Mouse (Mus musculus) lung, postnatal 36 days (tissue): ENCODE data around the gene Ssbp3.

Experiments used
- DNase-seq: peaks from one replicate; pipeline ENCODE4 v3.0.0; 2022; ENCODE audit warnings: mixed read lengths

Ssbp3 gene

DNA sequence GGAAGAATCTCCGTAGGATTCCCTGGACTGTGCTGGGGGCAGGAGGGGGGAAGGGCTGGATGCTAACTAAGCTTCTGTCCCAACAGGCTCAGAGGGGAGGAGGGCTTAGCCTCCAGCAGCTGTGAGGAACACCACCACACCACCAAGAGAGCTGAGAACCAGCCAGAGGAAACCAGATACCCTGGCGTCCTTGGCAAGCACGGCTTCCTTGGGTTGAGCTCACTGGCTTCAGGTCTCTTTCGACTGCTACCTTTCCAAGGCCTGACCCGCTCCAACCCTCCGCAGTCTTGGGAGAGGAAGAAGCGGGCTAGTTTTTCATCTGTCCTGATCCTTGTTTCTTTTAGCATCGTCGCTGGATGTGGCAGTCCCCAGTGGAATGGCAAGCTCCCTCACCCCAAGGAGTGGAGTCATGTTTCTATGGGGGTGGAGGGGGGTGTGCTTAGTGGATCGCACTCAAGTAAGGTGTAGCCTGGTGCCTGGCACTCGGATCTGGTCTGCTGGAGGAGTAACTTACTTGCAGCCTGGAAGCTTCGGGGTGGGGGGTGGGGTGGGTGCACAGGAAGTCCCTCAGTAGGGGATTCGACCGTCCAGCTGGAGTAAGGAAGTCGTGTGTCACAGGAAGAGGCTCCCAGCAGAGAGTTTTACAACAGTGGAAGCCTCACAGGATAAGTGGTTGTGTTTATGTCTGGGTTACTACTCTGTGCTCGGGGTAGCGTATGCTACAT lies 2.6 kb upstream of the Ssbp3 start:
- peak; percentile 42 for DNase-seq

- DNase-seq = peak; percentile 86
These were observed 2.1 kb upstream of the Ssbp3 start for GRCm38 (mm10) chr4:106908426-106908809.

- DNase-seq = peak; percentile 75
These were observed 1.4 kb upstream of the Ssbp3 start for GRCm38 (mm10) chr4:106908950-106909751.

- no peak for DNase-seq
These were observed 704 bp upstream of the Ssbp3 start for GRCm38 (mm10) chr4:106909797-106910196.

DNA sequence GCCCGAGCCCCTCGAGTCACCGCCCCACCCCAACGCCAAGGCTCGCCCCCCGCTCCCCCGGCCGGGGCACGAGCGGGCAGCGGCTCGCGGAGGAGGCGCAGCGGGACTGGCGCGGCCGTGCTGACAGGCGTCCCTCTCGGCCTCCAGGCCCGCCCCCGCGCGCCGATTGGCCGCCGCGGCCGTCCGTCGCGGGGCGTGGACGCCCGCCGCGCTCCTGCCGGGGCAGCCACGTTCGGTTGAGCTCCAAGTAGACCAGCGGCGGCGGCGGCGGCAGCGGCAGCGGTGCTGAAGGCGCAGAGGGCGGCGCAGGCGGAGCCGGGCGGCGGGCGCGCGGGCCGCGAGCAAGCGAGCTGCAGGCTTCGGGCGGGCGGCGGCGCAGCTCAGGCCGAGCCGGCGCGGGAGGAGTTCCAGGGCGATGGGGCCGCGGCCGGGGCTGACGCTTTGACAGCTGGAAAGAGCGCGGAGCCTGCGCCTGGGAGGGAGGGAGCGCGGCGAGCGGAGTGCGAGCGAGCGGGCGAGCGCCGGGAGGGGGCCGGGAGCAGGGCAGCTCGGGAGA lies 823 bp downstream of the Ssbp3 start:
- peak; percentile 94 for DNase-seq

DNA sequence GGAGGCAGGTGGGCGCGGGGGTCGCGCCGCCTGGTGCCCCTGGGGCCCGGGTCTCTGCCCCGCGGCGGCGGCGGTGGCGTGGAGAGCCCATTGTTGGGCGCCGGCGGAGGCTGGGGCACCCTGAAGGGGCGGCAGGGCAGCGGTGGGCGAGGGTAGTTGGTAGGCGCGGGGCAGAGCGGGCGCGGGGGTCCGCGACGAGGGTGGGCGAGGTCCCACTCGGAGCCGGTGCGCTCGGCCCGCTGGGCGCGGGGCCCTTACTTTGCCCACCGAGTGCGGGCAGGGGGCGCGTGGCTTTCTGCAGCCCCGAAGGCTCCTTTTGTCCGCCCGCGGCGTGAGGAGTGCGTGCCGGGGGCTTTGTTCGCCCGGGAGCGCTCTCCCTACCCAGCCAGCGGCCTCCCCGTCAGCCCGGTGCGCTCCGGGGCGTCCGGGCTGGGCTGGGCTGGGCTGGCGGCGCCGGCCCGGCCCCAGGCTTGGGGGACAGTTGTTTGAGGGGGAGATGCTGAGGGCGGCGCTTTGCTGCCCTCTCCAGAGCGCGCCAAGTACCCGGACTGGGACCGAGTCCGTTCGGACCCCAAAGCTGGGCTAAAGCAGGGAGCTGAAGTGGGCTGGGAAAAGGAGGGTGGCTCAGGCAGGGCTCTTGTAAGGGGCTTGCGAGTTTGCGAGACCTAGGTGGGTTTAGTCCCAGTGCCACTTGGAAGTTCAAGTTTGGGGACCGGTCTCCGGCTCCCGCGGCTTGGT lies 1.6 kb downstream of the Ssbp3 start:
- no peak for DNase-seq

DNA sequence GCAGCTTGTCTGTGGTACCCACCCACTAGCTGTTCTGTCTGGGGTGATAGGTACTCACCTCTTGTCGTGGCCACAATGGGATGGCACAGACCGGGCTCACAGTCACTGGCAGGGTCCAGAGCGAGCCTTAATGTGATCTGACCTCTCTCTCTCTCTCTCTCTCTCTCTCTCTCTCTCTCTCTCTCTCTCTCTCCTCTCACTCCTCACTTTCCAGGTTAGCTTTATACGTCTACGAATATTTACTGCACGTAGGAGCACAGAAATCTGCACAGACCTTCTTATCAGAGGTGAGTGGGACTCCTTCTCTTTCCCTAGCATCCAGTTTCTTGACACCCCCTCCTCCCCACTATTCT lies 2.2 kb downstream of the Ssbp3 start:
- no peak for DNase-seq

- no peak for DNase-seq
These were observed 3.0 kb downstream of the Ssbp3 start for GRCm38 (mm10) chr4:106913411-106914049.

DNA sequence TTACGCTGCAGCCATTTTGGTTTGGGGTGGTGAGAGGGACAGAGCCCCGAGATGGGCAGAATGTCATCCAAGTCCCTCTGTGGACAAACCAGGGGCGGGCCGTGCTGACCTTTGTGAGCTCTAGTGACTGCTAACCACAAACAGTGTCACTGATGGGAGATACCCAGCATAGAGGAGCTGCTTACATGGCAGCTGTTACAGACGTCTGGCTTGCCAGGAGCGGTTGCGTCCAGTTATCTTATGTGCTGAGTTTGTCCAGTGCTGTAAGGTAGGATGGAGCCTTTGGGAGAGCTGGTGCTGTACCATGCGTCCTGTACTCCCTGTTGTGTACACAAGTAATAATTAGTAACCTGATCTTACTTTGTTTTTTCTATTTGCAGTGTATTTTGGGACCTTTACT lies 4.8 kb downstream of the Ssbp3 start:
- DNase-seq = no peak

- no peak for DNase-seq
These were observed 7.8 kb downstream of the Ssbp3 start for GRCm38 (mm10) chr4:106918263-106918662.

DNA sequence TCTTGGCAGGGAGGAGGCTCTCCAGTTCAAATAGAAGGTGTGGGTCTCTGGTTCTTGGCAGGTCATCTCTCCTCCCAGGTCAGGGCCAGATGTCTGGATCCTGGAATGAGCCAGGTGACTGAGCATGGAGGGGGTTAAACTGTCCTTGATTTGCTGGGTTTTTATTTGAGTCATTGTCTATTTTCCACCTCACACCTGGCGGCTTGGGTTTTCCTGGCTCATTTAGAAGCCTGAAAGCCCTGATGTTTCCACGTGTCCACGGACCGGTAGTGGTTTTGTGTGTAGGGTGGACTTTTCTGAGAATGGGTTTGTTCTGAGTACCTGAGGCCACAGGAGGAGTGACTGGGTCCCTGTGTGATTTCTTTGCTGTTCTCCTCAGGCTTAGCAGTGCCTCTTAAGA lies 9.6 kb downstream of the Ssbp3 start:
- no peak for DNase-seq

GRCm38 (mm10) chr4:106921375-106922336 lies 11.2 kb downstream of the Ssbp3 start:
- DNase-seq = peak; percentile 17

GRCm38 (mm10) chr4:106922919-106923318 lies 12.4 kb downstream of the Ssbp3 start:
- DNase-seq = no peak

DNA sequence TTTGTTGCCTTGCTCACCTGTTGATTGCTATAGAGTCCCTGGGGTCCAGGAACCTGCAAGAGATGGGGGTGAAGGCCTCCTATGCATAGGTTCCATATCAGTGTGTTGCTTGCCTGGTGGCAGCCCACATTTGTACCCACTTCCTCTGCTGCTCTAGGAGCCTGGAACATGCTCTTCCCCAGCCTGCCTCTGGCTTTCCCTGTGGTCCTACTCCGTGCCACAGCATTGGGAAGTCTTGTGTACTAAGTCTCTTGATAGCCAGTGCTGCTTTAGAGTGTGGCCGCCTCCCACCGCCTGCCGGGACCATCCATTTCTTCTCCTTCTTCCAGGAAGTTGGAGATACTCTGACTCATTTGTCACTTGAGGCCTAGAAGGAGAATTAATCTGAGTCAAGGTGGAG lies 13.7 kb downstream of the Ssbp3 start:
- DNase-seq = no peak

DNA sequence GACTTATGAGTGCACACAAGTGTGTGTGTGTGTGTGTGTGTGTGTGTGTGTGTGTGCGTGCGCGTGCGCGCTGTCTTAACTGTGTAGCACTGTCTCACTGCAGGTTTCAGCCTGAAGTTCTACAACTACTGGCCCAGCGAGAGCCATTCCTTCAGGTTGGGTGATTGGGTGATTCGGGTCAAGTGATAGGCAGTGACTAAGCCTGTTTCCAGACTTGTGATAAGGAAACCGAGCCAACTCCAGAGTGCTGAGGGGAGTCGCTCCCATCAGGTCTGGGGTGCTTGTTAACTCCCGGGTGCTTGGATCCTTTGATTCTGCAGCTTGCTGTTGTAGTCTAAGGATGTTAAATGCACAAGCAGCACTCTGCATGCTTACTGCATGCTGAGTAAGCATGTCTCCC lies 14.4 kb downstream of the Ssbp3 start:
- DNase-seq = no peak

DNA sequence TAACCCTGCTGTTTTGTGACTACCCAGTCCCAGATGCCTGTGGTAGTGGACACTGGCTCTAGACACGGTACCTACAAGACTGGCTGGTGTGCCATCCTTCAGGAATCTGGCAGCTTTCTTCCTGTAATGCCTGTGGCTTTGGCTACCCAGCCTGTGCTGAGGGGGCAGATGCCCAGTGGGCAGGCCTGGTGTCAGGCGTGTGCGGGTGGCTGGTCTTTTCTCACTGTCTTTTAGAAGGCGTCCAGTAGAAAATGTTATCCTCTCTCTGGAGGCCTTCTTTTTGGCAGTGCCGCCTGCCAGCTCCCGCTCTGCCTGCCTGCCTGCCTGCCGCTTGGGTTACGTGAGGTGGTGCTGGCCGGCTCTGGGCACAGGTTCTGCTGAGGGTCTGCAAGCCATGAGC lies 15.9 kb downstream of the Ssbp3 start:
- no peak for DNase-seq

DNA sequence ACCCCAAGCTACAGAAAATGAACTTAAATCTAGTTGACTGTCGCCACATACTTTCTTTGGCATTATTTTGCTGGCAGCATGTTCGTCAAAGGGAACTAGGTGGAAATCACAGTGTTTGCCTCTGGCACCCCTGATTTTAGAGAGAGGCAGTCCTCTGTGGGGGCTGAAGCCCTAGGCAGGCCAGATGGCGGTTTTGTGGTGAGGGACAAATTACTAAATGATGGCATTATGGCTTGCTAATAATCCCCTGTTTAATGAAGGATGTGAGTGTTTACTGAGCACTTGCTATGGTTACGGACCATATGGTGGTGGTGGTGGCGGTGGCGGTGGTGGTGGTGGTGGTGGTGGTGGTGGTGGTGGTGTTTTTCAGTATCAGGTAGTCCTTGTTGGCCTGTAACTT lies 16.5 kb downstream of the Ssbp3 start:
- no peak for DNase-seq

DNA sequence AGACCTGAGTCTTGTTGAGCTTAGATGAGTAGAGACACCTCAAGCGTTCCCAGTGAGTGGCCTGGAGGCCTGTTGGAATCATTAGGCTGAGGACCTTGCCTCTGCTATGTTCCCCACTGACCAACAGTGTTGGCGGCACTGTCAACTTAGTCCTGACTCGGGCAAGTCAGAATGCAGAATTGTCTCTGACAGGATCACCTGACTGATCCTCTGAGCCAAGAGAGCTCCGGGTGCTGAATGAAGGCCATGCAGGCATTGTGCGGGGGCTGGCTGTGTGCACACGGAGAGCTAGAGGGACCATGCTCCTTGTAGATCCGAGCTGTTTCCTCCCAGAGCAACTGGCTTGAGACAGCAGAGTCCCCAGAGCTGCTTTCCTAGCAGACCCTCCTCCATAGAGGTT lies 18.5 kb downstream of the Ssbp3 start:
- no peak for DNase-seq

- DNase-seq = no peak
These were observed 22.1 kb downstream of the Ssbp3 start for GRCm38 (mm10) chr4:106932583-106932982.

GRCm38 (mm10) chr4:106933813-106934482 lies 23.4 kb downstream of the Ssbp3 start:
- peak; percentile 46 for DNase-seq

- DNase-seq = no peak
These were observed 24.6 kb downstream of the Ssbp3 start for GRCm38 (mm10) chr4:106934931-106935582.
